Mouse (Mus musculus): Measurements from ENCODE around the gene Rb1. TPM values are rescaled to one million over a fixed set of nuclear protein-coding genes. Genes with fewer than 3 reads are reported as not detected.

Gene Rb1
- polyA plus RNA-seq, 2 experiments, result 15.4 to 22.1 TPM

DNA sequence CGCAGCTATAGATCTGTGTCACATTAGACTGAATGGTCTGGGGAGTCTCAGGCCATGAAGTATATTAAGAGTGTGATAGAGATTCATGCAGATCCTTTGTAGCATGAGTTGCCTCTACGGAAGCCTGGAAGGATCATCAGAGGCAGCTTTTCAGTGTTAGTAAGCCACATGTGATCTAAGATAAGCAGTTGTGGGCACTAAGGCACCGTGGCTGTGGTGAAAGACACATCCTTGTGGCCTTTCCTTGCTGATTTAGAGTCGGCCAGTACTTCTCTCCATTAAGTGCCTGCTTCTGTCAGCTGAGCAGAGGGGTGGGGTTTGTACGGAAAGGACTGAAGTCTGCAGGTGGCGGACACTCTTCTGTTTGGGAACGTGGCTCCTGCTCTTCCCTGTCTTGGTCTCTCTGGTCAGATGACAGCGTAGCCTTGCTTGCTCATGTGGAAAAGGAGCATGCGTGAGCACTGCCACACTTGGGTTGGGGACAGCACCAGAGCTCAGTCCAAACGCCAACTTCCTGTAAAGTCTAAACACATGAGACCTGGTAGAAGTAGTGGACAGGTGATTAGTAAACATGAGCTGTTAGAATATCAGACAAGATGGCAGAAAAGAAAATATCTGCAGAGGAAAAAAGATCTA lies 162.1 kb downstream of the Rb1 start:
- ATAC-seq (ENCODE audit: insufficient read depth) (no peak), DNase-seq (ENCODE audit: low read depth in 3 of 3, low spot score in 3 of 3) (no peak)
- H3K4me2 ChIP-seq (ENCODE audit: low read depth), result no peak overlapping the region
- WGBS (ENCODE audit: insufficient replicate concordance), result 56% methylated on average over 10 of the region's 10 CpGs
- no peak overlapping the region for H3K27ac ChIP-seq
- H3K27me3 ChIP-seq (ENCODE audit: control insufficient read depth, insufficient read depth, low read length), result no peaks in the 10 kb centered on the region
- H3K36me3 ChIP-seq (replicated peaks; ENCODE audit: control insufficient read depth, insufficient read depth, low read depth), result no peaks in the 10 kb centered on the region
- H3K4me1 ChIP-seq (replicated peaks; ENCODE audit: control insufficient read depth in 2 of 2, insufficient read depth in 2 of 2, low read length in 1 of 2), result no peaks in the 10 kb centered on the region
- no peak overlapping the region for H3K4me3 ChIP-seq (ENCODE audit: insufficient read depth in 1 of 2, low read depth in 2 of 2, low read length in 2 of 2)
- no peak overlapping the region for H3K9ac ChIP-seq (replicated peaks)
- H3K9me3 ChIP-seq (ENCODE audit: control insufficient read depth, low read length), result no peaks in the 10 kb centered on the region
- no peak for TF ChIP-seq CTCF (IDR thresholded peaks at IDR 0.05; ENCODE audit: low read depth)
- TF ChIP-seq EP300 (IDR thresholded peaks at IDR 0.05; ENCODE audit: low read depth), result no peak

DNA sequence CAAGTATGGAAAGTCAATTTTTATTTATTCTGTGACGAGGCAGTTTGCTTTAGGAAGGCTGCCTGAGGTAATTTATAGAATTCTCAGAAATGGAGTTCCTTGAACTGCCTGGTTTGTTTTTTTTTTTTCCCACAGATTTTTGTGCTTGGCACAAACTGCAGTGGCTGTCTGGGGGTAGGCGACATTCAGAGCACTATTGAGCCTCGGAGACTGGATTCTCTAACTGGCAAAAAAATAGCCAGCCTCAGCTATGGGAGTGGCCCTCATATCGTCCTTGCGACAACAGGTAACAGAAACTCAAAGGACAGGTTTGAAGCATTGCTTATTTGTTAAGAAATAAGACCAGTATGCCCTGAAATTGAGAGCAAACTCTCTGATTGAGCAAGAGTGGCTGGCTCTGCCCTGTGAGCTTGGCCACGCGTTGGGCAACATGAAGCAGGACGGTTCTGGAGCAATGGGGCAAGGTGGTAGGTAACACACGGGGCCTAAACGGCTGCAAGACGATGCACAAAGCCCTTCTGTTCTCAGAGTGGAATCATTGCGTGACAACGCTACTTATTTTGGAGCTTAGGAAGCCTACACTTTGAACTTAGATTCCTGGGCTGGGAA lies 163.3 kb downstream of the Rb1 start:
- Histone ChIP-seq H3K9me3 (ENCODE audit: control insufficient read depth, low read length) (no peaks in the 10 kb centered on the region), H3K27me3 (ENCODE audit: control insufficient read depth, insufficient read depth, low read length) (no peaks in the 10 kb centered on the region), H3K27ac (no peak overlapping the region), H3K4me1 (replicated peaks; ENCODE audit: control insufficient read depth in 2 of 2, insufficient read depth in 2 of 2, low read length in 1 of 2) (no peaks in the 10 kb centered on the region), H3K36me3 (replicated peaks; ENCODE audit: control insufficient read depth, insufficient read depth, low read depth) (no peaks in the 10 kb centered on the region), H3K9ac (replicated peaks) (no peak overlapping the region), H3K4me2 (ENCODE audit: low read depth) (no peak overlapping the region), H3K4me3 (ENCODE audit: insufficient read depth in 1 of 2, low read depth in 2 of 2, low read length in 2 of 2) (no peak overlapping the region)
- DNase-seq (ENCODE audit: low read depth in 3 of 3, low spot score in 3 of 3), result no peak
- TF ChIP-seq CTCF (IDR thresholded peaks at IDR 0.05; ENCODE audit: low read depth), result no peak
- no peak for TF ChIP-seq EP300 (IDR thresholded peaks at IDR 0.05; ENCODE audit: low read depth)
- WGBS (ENCODE audit: insufficient replicate concordance), result 73% methylated on average over 13 of the region's 13 CpGs
- no peak for ATAC-seq (ENCODE audit: insufficient read depth)

DNA sequence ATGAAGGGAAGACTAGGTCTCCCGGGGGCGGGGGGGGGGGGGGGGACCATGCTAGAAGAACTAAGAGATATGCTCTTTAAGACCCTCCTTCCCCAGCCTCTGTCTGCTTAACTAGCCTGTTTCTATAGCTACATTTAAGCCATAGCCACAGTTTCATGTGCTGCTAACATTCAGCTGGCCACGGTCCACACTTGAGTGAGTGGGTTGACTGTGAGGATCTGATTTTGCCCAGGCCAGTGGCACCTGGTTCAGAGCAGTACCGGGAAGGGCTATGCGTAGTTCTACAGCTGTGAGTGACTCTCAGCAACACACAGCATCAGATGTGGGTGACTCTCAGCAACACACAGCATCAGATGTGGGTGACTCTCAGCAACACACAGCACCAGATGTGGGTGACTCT lies 164.3 kb downstream of the Rb1 start:
- TF ChIP-seq CTCF (IDR thresholded peaks at IDR 0.05; ENCODE audit: low read depth) (no peak), EP300 (IDR thresholded peaks at IDR 0.05; ENCODE audit: low read depth) (no peak)
- Histone ChIP-seq H3K27me3 (ENCODE audit: control insufficient read depth, insufficient read depth, low read length) (no peaks in the 10 kb centered on the region), H3K4me2 (ENCODE audit: low read depth) (no peak overlapping the region), H3K27ac (no peak overlapping the region), H3K9me3 (ENCODE audit: control insufficient read depth, low read length) (no peaks in the 10 kb centered on the region), H3K4me3 (ENCODE audit: insufficient read depth in 1 of 2, low read depth in 2 of 2, low read length in 2 of 2) (no peak overlapping the region), H3K9ac (replicated peaks) (no peak overlapping the region), H3K4me1 (replicated peaks; ENCODE audit: control insufficient read depth in 2 of 2, insufficient read depth in 2 of 2, low read length in 1 of 2) (no peaks in the 10 kb centered on the region), H3K36me3 (replicated peaks; ENCODE audit: control insufficient read depth, insufficient read depth, low read depth) (no peaks in the 10 kb centered on the region)
- 67% methylated on average over 4 of the region's 5 CpGs for WGBS (ENCODE audit: insufficient replicate concordance)
- DNase-seq (ENCODE audit: low read depth in 3 of 3, low spot score in 3 of 3) (no peak), ATAC-seq (ENCODE audit: insufficient read depth) (no peak)

DNA sequence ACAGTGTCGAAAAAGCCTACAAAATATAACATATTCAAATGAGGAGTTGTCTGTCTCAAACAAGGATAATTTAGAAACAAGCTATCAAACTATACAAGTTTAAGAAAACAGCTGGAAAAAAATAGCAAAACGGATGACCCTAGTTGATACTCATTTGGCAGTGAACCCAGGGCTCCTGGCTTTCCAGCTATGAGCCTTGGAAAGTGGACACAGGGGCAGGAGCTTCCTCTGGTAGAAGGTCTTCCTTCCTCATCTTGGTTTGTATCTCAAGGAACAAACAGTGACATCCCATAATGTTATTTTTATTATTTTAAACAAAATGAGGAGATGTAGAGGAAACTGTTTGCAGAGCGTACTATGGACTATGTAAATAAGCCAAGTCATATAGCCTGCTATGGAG lies 177.5 kb downstream of the Rb1 start:
- Histone ChIP-seq H3K9me3 (ENCODE audit: control insufficient read depth, low read length) (no peaks in the 10 kb centered on the region), H3K4me3 (ENCODE audit: insufficient read depth in 1 of 2, low read depth in 2 of 2, low read length in 2 of 2) (no peak overlapping the region), H3K27me3 (ENCODE audit: control insufficient read depth, insufficient read depth, low read length) (no peaks in the 10 kb centered on the region), H3K27ac (no peak overlapping the region), H3K4me2 (ENCODE audit: low read depth) (no peak overlapping the region), H3K36me3 (replicated peaks; ENCODE audit: control insufficient read depth, insufficient read depth, low read depth) (no peaks in the 10 kb centered on the region), H3K4me1 (replicated peaks; ENCODE audit: control insufficient read depth in 2 of 2, insufficient read depth in 2 of 2, low read length in 1 of 2) (peaks cover 0 to 7% of the 10 kb centered on the region in 2 experiments; a peak in 3 of 4 replicates), H3K9ac (replicated peaks) (no peak overlapping the region)
- WGBS (ENCODE audit: insufficient replicate concordance), result 73% methylated on average over 3 of the region's 3 CpGs
- no peak for DNase-seq (ENCODE audit: low read depth in 3 of 3, low spot score in 3 of 3)
- ATAC-seq (ENCODE audit: insufficient read depth), result no peak
- TF ChIP-seq CTCF (IDR thresholded peaks at IDR 0.05; ENCODE audit: low read depth) (no peak), EP300 (IDR thresholded peaks at IDR 0.05; ENCODE audit: low read depth) (no peak)

DNA sequence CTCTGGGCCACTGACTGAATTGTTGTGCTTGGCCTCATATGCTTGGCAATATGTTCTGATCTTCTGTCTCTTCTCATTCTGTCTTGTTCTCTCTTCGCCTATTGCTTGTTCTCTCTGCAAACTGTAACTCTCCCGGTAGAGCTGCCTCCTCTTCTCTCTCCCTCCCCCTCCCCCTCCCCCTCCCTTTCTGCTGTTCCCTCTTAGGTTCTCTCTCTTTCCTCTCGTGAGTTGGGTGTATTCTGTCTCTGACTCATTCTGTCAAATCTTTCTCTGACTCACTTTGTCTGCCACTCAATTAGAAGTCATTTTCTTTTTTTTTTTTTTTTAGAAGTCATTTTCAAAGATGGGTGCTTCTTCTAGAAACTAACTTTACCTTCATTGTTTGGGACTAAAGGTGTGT lies 178.9 kb downstream of the Rb1 start:
- H3K4me2 ChIP-seq (ENCODE audit: low read depth), result no peak overlapping the region
- H3K27ac ChIP-seq, result no peak overlapping the region
- no peak overlapping the region for H3K4me3 ChIP-seq (ENCODE audit: insufficient read depth in 1 of 2, low read depth in 2 of 2, low read length in 2 of 2)
- DNase-seq (ENCODE audit: low read depth in 3 of 3, low spot score in 3 of 3) (no peak), ATAC-seq (ENCODE audit: insufficient read depth) (no peak)
- no peak overlapping the region for H3K9ac ChIP-seq (replicated peaks)
- 30% methylated on average over 3 of the region's 3 CpGs for WGBS (ENCODE audit: insufficient replicate concordance)
- H3K27me3 ChIP-seq (ENCODE audit: control insufficient read depth, insufficient read depth, low read length), result no peaks in the 10 kb centered on the region
- no peak for TF ChIP-seq CTCF (IDR thresholded peaks at IDR 0.05; ENCODE audit: low read depth)
- TF ChIP-seq EP300 (IDR thresholded peaks at IDR 0.05; ENCODE audit: low read depth), result no peak
- no peaks in the 10 kb centered on the region for H3K9me3 ChIP-seq (ENCODE audit: control insufficient read depth, low read length)
- no peaks in the 10 kb centered on the region for H3K36me3 ChIP-seq (replicated peaks; ENCODE audit: control insufficient read depth, insufficient read depth, low read depth)
- H3K4me1 ChIP-seq (replicated peaks; ENCODE audit: control insufficient read depth in 2 of 2, insufficient read depth in 2 of 2, low read length in 1 of 2), result peaks cover 0 to 10% of the 10 kb centered on the region in 2 experiments; a peak in 3 of 4 replicates
